Mouse (Mus musculus): ENCODE measurements around the gene Foxq1.
A peak's percentile ranks its signal among the peaks of the same experiment; 100 is the strongest.

Foxq1 gene

DNA sequence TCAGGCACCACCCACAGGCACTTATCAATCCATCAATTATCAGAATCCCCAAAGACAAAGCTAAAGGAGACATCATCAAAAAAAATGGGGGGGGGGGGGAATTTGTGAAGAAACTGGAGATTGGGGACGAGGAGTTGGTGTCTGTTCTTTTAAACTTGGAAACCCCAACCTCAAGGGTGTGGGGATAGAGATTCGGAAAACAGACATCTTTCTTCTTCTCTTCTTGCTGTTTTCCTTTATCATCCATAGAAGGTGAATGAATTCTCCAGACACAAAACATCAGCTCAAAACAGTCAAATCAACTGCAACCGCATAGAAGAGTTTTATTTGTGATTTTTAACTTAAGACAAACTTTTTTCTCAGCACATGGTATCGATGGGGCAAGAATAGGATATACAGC is at the start of gene Foxq1:
Gene Foxq1 (plus strand): TSS at position 301 of the 400 bp plus-strand sequence.
- no peak for DNase-seq (ENCODE audit: low spot score in 2 of 2)

DNA sequence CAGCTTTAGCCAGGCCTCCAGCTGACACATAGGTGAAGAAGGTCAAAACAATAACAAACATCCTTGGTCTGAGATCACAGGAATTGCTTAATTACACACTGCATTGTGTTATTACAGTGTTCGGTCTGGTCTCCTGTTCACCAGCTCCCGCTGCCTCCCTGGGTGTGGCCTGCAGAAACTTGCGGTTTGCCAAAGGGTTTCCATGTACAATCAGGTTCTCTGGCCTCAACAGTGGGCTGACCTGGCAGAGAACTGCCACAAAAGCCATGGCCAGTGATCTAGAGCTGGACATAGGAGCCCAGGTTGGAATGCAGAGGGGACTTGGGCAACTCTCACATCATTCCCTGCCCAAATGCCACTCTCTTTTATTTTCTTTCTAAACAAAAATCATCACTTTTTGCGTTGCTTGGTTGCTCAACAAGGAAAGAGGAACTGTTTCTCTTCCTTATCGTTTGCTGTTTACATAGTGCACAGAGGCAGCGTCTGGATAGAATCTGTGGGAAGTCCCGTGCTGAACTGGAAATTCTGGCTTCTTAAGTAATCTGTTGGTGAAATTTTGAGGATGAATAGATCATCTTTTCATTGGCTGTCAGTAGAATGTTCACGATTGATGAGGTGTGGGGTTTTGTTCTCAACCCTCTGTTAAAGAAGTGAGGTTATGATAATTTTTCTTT is 49.3 kb upstream of the Foxq1 start:
- peak; percentile 43 to 60 for DNase-seq (ENCODE audit: low spot score in 2 of 2)

DNA sequence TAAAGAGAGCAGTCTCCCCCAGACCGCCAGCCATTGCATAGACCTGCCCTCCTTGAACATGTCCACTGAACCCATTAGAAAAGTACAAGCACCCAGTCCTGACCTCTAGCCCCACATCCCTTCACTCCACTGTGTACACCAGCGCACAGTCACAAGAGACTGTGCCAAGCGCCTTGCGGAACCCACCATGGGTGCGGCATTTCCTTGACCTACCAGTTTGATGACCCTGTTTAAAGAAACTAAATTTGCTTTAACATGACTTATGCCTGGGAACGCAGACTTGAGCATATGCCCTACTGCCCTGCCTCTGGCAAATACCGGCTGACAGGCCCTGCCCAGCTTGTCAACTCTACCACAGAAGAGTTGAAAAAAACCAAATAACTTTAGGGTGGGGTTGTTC is 40.7 kb upstream of the Foxq1 start:
- DNase-seq (ENCODE audit: low spot score in 2 of 2), result peak in 1 of 2 experiments; percentile 77

DNA sequence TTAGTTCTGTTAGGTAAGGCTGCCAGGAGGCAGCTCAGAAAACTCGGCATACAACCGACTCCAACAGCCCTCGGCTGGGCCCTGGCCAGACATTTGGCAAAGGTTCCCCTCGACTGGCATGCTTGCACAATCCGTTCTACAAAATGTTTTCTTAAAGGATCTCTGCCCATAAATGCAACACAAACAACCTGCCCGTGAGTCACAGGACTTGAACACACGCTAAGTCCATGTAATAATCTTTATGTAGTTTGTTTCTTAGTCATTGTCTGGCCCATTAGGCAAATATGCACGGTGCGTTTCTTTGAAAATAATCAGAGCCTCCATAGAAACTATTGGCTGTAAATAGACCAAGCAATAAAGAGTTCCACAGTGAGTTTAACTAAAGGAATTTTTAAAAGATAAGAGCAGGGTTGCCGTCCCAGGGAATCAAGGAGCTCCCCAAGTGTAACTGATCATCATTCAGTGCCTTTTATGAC is 37.5 kb upstream of the Foxq1 start:
- DNase-seq (ENCODE audit: low spot score in 2 of 2), result peak; percentile 51 to 82

DNA sequence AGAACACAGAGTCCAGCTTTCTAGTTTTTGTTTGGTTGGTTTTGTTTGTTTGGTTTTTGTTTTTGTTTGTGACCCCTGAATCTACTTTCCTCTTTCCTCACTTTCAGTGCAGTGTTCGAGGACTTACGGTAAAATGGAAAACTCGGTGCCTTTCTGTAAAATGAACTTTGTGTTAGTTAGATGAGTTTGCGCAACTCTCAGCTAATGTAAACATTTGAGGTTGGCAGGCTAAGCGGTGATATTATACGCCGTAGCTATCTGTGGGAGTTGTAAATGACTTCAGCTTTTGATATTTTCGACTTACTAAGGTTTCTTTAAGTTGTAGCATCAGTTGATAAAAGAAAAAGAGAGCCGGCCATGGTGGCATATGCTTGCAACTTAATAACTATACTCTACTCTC is 37.0 kb upstream of the Foxq1 start:
- DNase-seq (ENCODE audit: low spot score in 2 of 2), result no peak

DNA sequence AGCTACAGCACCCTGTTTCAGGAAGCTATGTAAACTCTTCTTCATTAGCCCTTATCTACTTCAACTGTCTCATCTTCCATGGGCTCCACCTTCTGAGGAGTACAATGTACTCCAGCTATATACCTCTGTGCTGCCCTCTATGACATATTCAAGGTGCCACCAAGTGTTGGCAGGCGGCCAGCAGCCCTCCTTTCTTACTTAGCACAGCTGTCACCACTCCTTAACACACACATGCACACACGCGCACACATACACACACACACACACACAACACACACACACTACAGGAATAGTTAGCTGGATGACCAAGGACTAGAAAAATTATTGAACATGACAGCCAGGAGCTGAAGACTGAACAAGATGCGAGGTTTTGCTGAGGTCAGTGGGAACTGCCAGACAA is 31.0 kb upstream of the Foxq1 start:
- DNase-seq (ENCODE audit: low spot score in 2 of 2), result no peak

DNA sequence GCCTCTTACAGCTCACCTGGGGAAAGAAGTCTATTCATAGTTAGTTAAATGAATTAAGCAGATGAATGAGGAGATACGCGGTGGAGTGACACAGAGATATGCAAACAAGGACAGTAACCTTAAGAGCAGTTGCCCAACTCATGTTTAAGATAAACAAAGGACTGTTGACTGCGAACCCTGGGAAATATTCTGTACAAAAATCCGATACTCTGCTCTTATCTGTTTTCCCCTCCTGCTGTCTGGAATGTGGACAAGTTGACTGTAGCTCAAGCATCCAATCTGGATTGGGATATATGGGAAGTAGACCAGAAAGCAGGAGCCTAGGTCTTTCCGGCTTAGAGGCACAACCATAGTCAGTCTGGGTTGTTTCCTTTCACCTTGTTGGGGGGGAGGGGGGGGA is 24.7 kb upstream of the Foxq1 start:
- DNase-seq (ENCODE audit: low spot score in 2 of 2), result no peak

DNA sequence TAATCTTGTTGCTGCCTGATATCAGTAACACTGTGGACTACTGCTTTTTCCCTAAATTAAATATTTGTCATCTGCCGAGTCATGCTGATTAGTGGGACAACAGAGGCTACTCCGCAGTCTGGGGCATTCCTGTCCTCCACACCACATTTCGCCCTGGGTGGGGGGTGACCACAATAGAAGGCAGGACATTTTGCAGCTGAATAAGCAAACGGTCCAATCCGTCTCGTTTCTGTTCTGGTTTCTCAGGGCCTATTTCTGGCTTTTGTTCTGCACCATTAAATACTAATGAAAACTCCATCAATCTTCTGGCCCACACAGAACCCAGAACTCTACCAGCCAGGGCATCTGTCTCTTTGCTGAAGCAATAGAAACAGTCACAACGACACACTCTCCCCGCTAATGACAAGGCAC is 24.3 kb upstream of the Foxq1 start:
- peak in 1 of 2 experiments; percentile 74 for DNase-seq (ENCODE audit: low spot score in 2 of 2)

DNA sequence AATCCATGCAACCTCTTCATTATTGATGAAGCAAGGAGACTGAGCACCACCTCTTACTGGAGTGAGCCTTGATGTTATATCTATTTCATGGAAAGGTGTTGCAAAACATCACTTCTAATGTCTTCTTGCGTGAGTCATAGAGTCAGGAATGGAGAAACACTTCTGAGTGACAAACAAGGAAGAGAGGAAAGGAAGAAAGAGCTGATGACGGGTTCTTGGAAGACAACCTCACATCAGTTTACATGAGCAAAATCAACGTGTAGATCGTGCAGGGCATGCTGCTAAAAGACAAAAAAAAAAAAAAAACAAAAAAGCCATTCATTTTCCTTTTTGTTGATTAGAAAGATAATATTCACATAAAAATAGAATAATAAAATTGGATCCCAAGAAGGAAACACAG is 21.2 kb upstream of the Foxq1 start:
- DNase-seq (ENCODE audit: low spot score in 2 of 2), result no peak

DNA sequence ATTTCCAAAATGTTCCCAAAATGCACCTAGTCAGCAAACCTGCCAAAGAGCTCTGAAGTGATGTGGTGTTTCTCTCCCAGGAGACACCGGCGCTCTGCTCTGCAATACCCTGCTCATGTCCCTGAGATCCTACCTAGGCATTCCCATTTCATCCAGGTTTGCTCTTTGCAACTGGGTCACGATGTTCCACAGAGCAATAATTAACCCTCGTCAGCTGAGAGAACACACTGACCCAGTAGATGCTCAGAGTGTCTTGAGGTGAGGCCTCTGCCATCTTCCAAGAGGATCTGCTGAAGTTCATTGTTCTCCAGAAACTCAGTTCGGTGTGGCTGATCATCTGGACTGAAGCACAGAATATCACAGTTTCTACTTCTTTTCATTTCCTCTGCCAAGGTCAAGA is 12.9 kb upstream of the Foxq1 start:
- DNase-seq (ENCODE audit: low spot score in 2 of 2), result no peak

DNA sequence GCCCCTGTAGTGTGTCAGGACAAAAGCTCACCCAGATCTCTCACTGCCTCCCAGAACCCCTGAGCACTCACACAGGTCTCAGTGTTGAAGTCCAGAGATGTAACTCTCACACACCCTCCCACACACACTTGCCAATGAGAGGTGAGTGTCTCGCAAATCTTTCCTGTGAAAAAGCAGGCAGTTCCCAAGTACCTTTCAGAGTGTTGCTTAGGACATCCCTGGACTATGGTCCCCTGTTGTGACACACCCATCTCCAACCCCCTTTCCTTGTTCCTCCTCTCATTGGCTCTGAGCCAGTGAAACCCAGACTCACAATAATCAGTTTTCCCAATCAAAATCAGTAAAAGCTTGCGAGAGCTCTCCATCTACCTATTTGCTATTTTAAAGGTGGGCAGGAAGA is 9.2 kb upstream of the Foxq1 start:
- no peak for DNase-seq (ENCODE audit: low spot score in 2 of 2)

DNA sequence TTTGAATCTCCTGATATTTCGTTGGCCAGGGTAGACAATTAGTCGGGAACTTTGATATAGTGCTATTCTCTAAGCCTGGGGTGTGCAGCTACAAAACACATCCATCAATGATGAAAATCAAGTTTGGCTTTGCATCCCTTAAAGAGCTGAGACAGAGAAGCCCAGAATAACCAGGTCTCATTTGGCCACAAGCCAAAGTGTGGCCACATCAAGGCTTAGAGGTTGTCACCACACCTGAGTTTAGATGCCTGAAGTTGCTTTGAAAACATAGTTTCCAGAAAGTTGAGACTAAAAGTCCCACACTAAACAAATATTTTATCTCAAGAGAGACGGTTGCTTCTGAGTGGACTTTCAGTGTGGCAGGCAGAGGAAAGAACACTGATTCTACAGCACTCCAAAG is 8.7 kb upstream of the Foxq1 start:
- DNase-seq (ENCODE audit: low spot score in 2 of 2), result no peak

DNA sequence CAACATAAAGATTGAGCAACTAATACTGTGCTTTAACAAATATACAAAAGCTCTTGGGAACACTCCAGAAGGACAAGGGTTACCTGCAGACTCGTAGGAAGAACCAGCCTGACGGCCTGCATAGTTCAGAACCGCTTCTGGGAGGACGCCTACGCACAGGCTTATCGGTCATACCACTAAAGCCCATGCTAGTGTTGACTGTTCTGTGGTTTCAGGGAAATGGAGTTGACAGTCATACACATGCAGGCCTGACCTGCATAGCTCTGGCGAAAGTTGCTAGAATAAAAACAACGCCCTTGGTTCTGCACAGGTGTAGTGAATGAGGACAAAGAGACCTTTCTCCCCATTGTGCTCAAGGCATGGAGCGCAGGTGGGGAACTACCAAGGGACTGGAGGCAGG is 8.3 kb upstream of the Foxq1 start:
- peak in 1 of 2 experiments; percentile 76 for DNase-seq (ENCODE audit: low spot score in 2 of 2)

DNA sequence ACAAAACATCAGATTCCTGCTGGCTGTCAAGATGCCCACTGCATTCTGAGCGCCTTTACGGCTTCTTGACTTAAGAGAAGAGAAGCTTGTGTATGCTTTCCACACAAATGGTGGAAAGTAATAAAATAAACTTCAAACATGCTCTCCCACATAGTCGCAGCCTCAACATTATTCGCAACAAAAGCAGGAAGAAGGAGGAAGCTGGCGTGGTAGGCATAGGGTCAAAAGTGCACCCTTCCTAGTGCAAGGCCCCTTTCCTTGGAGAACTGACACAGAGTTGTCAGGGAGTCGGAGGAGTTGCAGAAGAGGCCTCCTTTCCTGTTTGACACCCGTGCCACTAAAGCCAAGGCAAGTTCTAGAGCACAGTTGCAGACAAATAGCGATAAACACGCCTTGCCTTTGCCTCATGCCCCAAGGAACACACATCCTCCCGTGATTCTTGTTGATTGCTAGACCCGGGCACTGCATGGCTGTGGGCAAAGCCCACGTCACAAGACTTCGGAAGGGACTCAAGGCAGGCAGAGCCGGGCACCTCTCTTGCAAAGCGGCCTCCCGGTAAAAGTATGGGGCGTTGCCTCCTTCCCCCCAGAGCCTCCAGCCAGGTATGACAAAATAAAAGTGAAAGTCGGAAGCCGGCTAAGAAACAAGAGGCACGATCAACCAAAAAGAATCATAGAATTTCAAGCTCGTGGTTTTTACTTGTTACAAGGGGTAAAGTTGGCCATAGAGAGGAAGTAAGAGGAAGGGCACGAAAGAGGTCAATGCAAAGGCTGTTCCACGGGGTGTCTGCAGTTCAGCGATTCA is 1.2 kb downstream of the Foxq1 start:
- DNase-seq (ENCODE audit: low spot score in 2 of 2), result no peak

DNA sequence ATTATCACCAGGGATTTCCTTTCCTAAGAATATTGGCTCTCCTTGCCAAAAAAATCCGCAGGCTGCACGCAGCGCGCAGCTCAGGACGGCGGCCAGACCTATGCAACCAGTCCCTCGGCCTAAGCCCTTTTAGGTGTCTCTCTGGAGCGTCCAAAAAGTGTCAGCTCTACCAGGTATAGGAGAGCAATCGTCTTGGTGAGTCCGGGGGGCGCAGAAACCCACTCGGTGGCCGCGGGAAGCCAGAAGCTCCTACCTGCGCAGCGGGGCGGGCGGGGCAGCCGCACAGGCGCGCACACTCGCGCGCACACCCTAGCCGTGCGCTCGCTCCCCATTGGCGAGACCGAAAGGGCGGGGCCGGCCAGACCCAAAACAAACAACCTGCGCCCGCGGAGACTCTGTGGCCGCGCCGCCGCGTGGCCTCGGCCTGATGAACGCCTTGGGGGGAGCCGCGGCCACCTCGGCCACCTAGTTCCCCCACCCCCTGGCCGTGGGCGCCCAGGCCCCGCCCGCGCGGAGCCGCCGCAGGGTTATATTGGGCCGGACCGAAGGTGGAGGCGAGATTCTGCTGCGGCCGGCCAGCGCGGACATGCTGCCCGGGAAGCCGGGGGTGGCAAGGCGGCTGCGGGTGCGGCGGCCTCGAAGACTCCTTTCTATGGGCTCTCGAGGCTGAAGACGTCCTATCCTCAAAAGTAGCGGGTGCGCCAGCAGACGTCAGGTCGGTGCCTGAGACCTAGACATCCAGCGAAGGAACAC is 2.0 kb downstream of the Foxq1 start:
- DNase-seq (ENCODE audit: low spot score in 2 of 2), result peak; percentile 86 to 91

DNA sequence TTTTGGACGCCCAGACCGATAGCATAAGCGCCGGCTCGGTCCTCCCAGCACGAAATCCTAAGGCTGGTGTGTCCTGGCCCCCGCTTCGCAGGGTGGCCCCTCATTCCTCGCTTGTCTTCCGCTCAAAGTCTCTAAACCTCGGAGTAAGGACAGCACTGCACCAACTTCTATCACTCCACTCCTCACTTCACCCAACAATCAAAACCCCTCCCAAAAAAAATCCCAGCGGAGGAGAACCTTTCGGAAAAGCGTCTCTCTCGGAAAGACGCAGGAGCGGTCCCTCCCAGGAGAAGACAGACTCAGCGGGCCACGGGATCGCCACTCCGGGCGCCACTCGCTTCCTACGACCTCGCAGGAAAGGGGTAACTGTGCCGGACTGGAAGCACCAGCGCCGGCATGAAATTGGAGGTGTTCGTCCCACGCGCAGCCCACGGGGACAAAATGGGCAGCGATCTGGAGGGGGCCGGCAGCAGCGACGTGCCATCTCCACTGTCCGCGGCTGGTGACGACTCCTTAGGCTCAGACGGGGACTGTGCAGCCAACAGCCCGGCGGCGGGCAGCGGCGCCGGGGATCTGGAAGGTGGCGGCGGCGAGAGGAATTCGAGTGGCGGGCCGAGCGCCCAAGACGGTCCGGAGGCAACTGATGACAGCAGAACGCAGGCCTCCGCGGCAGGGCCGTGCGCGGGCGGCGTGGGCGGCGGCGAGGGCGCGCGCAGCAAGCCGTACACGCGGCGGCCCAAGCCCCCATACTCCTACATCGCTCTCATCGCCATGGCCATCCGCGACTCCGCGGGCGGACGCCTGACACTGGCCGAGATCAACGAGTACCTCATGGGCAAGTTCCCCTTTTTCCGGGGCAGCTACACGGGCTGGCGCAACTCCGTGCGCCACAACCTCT is 2.8 kb downstream of the Foxq1 start, which contains the start of gene A530084C06Rik:
Gene A530084C06Rik (minus strand): TSS at position 813 of the 898 bp plus-strand sequence.
- DNase-seq (ENCODE audit: low spot score in 2 of 2), result peak; percentile 49 to 71

DNA sequence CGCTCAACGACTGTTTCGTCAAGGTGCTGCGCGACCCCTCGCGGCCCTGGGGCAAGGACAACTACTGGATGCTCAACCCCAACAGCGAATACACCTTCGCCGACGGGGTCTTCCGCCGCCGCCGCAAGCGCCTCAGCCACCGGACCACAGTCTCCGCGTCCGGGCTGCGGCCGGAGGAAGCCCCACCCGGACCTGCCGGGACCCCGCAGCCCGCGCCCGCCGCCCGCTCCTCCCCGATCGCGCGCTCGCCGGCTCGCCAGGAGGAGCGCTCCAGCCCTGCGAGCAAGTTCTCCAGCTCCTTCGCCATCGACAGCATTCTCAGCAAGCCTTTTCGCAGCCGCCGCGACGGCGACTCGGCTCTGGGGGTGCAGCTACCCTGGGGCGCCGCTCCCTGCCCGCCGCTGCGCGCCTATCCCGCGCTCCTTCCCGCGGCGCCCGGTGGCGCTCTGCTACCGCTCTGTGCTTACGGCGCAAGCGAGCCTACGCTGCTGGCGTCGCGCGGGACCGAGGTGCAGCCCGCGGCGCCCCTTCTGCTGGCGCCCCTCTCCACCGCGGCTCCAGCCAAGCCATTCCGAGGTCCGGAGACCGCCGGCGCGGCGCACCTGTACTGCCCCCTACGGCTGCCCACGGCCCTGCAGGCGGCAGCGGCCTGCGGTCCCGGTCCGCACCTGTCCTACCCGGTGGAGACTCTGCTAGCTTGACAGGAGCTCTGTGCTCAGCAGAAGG is 3.6 kb downstream of the Foxq1 start:
- DNase-seq (ENCODE audit: low spot score in 2 of 2), result peak in 1 of 2 experiments; percentile 60

DNA sequence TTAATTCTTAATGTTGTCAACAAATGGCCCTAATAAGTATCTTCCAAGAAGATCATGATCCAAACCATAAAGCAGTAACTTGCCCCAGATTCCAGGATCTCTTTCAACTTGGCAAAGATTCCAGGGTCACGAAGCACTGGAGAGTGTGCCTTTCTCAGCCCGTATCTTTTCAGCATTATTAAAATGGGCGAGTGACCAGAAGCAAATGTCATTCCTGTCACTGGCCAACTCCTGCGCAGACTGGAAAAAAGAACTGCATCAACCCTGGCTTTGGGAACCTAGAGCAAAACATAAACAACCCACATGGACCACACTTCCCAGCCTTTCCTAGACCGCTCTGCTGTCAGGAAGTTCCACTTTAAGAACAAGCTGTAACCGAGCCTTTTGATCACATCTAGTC is 8.5 kb downstream of the Foxq1 start:
- DNase-seq (ENCODE audit: low spot score in 2 of 2), result no peak

DNA sequence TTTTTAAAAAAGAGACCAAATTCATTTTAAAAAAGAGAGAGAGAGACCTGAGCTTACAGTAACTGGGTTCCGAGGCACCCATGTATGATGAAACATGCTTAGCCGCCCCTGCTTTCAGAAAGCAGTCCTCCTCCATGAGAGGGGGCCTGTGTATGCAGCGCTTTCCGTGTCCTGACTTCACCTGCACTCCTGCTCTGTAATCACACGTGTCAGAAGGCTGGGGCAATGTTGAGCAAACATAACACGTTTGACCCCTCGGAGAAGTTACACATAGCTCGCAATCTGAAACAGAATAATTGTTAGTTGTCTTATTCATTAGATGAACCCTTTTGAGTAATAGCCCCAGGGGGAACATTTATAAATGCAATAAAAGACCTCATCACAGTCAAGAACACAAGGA is 11.2 kb downstream of the Foxq1 start:
- DNase-seq (ENCODE audit: low spot score in 2 of 2), result no peak

DNA sequence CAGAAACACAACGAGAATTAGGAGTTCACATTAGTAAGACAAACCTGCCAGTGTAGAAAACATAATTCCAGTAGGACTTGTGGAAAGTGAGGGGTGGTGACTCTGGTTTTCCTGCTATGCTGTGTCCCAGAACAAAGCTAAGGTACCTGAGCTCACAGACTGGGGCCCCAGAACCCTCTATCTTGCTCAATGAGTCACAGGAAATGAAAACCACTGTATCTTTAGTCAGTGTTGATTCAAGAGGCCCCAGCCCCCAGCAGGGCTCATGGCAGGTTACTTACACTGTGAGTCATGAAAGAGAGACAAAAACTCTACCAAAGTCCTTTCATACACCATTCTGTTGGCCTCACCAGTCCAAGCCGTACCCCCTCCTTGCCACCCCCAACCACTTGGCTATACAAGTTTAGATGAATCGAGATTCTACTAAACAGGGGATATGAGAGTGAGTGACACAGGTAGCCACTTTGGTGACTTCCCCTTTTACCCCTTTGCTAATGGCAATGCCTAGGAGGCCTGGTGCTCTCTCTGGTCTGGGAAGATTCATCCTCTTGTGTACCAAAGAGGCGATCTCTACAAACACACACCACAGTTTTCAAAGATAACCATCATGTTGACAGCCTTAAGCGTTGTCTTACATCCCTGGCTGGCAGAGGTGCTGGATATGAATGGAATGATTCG is 11.8 kb downstream of the Foxq1 start:
- peak in 1 of 2 experiments; percentile 62 for DNase-seq (ENCODE audit: low spot score in 2 of 2)

Measured in urinary bladder, adult 18-20 months (tissue).